Mouse (Mus musculus) megakaryocyte, embryonic 14.5 days (primary cell): ENCODE results near the gene Baz1a.

Experiments used
- FLI1 ChIP-seq: IDR thresholded peaks from 2 replicates; pipeline ENCODE4 v1.6.1; 2012; ENCODE audit warnings: low read length, inconsistent platforms, mixed read lengths
- GATA1 ChIP-seq: IDR thresholded peaks from 3 replicates; pipeline ENCODE4 v1.6.1; 2012; ENCODE audit warnings: mixed read lengths, low read length, inconsistent platforms, borderline replicate concordance

DNA sequence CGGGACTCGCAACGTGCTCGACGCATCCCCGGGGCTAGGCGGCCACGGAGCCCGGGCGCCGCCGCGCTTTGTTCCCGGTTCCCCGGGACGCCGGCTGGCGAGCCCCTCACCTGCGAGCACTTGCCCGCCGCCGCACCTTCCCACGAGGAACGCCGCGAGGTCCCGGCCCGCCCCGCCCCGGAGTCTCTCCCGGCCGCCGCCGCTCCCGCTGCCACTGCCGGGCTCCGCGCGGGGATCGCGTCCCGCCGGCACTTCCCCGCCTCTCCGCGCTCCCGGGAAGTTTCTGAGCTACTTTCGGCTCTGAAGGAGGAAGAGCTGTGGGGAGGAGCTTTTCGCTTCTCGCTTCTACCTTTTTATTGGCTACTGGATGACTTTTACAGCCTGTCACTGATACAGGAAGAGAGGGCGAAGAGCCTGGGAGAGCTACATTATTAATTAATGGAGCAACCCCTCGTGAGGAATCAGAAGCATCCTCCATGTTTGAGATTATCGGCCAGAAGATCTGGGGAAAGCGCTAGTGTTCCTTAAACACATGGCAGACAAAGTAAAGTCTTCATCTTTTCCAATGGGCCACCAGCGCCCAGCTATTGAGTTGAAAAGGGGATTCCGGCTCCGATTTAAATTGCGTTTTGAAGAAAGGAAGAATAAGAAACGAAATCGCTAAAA, 28.0 kb downstream of the Baz1a start, which contains the start of gene Gm20403:
- TF ChIP-seq FLI1, result no peak
- no peak for TF ChIP-seq GATA1
